Mouse (Mus musculus) natural killer cell, adult 2 months (primary cell): ENCODE results near the gene Grem2.

ENCODE experiments used
- DNase-seq, 2 experiments: peaks; one replicate each; pipeline ENCODE4 v3.0.0; 2022; ENCODE audit warnings: low spot score in 2 of 2

The Grem2 gene

GRCm38 (mm10) chr1:174788617-174789016 lies 133.0 kb downstream of the Grem2 start:
- DNase-seq, result no peak
